Mouse (Mus musculus): Measurements from ENCODE around the gene Plekhh3. TPM values are rescaled to one million over a fixed set of nuclear protein-coding genes. Genes with fewer than 3 reads are reported as not detected.
"Not testable (repeated sequence)": the region's sequence is repeated elsewhere in the genome, so short reads cannot be mapped to it uniquely, and the experiment has no call there.

Gene Plekhh3
- total and polyA plus RNA-seq, 2 experiments from 2014 or later: 10.6 to 23.2 TPM

- ATAC-seq (ENCODE audit: insufficient read depth, low read depth) (no peak; the same call in 1 of the 2 replicates), DNase-seq (ENCODE audit: low spot score) (no peak)
- peaks cover 4% of the 10 kb centered on the region; the same call in 1 of the 2 replicates for H3K4me1 ChIP-seq (ENCODE audit: control insufficient read depth, insufficient read depth)
- 62% methylated on average over 49 of the region's 49 CpGs for WGBS
- no peaks in the 10 kb centered on the region for H3K27me3 ChIP-seq (ENCODE audit: control insufficient read depth, insufficient read depth, low read length)
- no peak overlapping the region for H3K4me2 ChIP-seq (ENCODE audit: low read depth, low read length)
- no peak overlapping the region for H3K9ac ChIP-seq (replicated peaks; ENCODE audit: low read depth, low read length)
- TF ChIP-seq CTCF (IDR thresholded peaks at IDR 0.05; ENCODE audit: low read depth) (no peak), EP300 (IDR thresholded peaks at IDR 0.05; ENCODE audit: low read depth) (no peak)
- peaks cover 70% of the 10 kb centered on the region for H3K36me3 ChIP-seq (replicated peaks; ENCODE audit: control insufficient read depth, insufficient read depth, low read length)
- H3K9me3 ChIP-seq (replicated peaks; ENCODE audit: control insufficient read depth, low read length): no peaks in the 10 kb centered on the region
- H3K27ac ChIP-seq (ENCODE audit: low read depth): no peak overlapping the region
- no peak overlapping the region for H3K4me3 ChIP-seq (ENCODE audit: low read depth, low read length)
Observed at GRCm38 (mm10) chr11:101163476-101164350, 7.4 kb downstream of the Plekhh3 start.

GRCm38 (mm10) chr11:101162772-101163171, 8.4 kb downstream of the Plekhh3 start:
- H3K27ac ChIP-seq (ENCODE audit: low read depth): no peak overlapping the region
- H3K4me3 ChIP-seq (ENCODE audit: low read depth, low read length): no peak overlapping the region
- H3K9me3 ChIP-seq (replicated peaks; ENCODE audit: control insufficient read depth, low read length): no peaks in the 10 kb centered on the region
- no peaks in the 10 kb centered on the region for H3K4me1 ChIP-seq (ENCODE audit: control insufficient read depth, insufficient read depth)
- peaks cover 66% of the 10 kb centered on the region for H3K36me3 ChIP-seq (replicated peaks; ENCODE audit: control insufficient read depth, insufficient read depth, low read length)
- 73% methylated on average over 5 of the region's 5 CpGs for WGBS
- H3K4me2 ChIP-seq (ENCODE audit: low read depth, low read length): no peak overlapping the region
- DNase-seq (ENCODE audit: low spot score) (no peak), ATAC-seq (ENCODE audit: insufficient read depth, low read depth) (no peak)
- no peaks in the 10 kb centered on the region for H3K27me3 ChIP-seq (ENCODE audit: control insufficient read depth, insufficient read depth, low read length)
- TF ChIP-seq CTCF (IDR thresholded peaks at IDR 0.05; ENCODE audit: low read depth) (no peak), EP300 (IDR thresholded peaks at IDR 0.05; ENCODE audit: low read depth) (no peak)
- no peak overlapping the region for H3K9ac ChIP-seq (replicated peaks; ENCODE audit: low read depth, low read length)

- Histone ChIP-seq H3K4me2 (ENCODE audit: low read depth, low read length) (no peak overlapping the region), H3K9me3 (replicated peaks; ENCODE audit: control insufficient read depth, low read length) (no peaks in the 10 kb centered on the region), H3K36me3 (replicated peaks; ENCODE audit: control insufficient read depth, insufficient read depth, low read length) (peaks cover 61% of the 10 kb centered on the region), H3K4me3 (ENCODE audit: low read depth, low read length) (no peak overlapping the region), H3K4me1 (ENCODE audit: control insufficient read depth, insufficient read depth) (no peaks in the 10 kb centered on the region), H3K27ac (ENCODE audit: low read depth) (no peak overlapping the region), H3K27me3 (ENCODE audit: control insufficient read depth, insufficient read depth, low read length) (no peaks in the 10 kb centered on the region), H3K9ac (replicated peaks; ENCODE audit: low read depth, low read length) (no peak overlapping the region)
- WGBS: 67% methylated on average over 5 of the region's 5 CpGs
- no peak for TF ChIP-seq EP300 (IDR thresholded peaks at IDR 0.05; ENCODE audit: low read depth)
- no peak for TF ChIP-seq CTCF (IDR thresholded peaks at IDR 0.05; ENCODE audit: low read depth)
- DNase-seq (ENCODE audit: low spot score) (no peak), ATAC-seq (ENCODE audit: insufficient read depth, low read depth) (no peak)
Observed at GRCm38 (mm10) chr11:101162301-101162700, 8.8 kb downstream of the Plekhh3 start.

GRCm38 (mm10) chr11:101161551-101161950, 9.6 kb downstream of the Plekhh3 start:
- H3K27ac ChIP-seq (ENCODE audit: low read depth): no peak overlapping the region
- WGBS: 89% methylated on average over 15 of the region's 15 CpGs
- H3K4me3 ChIP-seq (ENCODE audit: low read depth, low read length): no peak overlapping the region
- DNase-seq (ENCODE audit: low spot score) (no peak), ATAC-seq (ENCODE audit: insufficient read depth, low read depth) (no peak)
- no peaks in the 10 kb centered on the region for H3K9me3 ChIP-seq (replicated peaks; ENCODE audit: control insufficient read depth, low read length)
- TF ChIP-seq CTCF (IDR thresholded peaks at IDR 0.05; ENCODE audit: low read depth) (no peak), EP300 (IDR thresholded peaks at IDR 0.05; ENCODE audit: low read depth) (no peak)
- peaks cover 55% of the 10 kb centered on the region for H3K36me3 ChIP-seq (replicated peaks; ENCODE audit: control insufficient read depth, insufficient read depth, low read length)
- H3K27me3 ChIP-seq (ENCODE audit: control insufficient read depth, insufficient read depth, low read length): no peaks in the 10 kb centered on the region
- no peak overlapping the region for H3K9ac ChIP-seq (replicated peaks; ENCODE audit: low read depth, low read length)
- no peaks in the 10 kb centered on the region for H3K4me1 ChIP-seq (ENCODE audit: control insufficient read depth, insufficient read depth)
- no peak overlapping the region for H3K4me2 ChIP-seq (ENCODE audit: low read depth, low read length)

- 78% methylated on average over 6 of the region's 8 CpGs for WGBS
- not testable (repeated sequence) for ATAC-seq (ENCODE audit: insufficient read depth, low read depth); H3K9me3 ChIP-seq (replicated peaks; ENCODE audit: control insufficient read depth, low read length); H3K27ac ChIP-seq (ENCODE audit: low read depth); H3K9ac ChIP-seq (replicated peaks; ENCODE audit: low read depth, low read length); H3K4me1 ChIP-seq (ENCODE audit: control insufficient read depth, insufficient read depth); DNase-seq (ENCODE audit: low spot score); H3K4me2 ChIP-seq (ENCODE audit: low read depth, low read length); H3K4me3 ChIP-seq (ENCODE audit: low read depth, low read length); H3K27me3 ChIP-seq (ENCODE audit: control insufficient read depth, insufficient read depth, low read length)
- peaks cover 50% of the 10 kb centered on the region for H3K36me3 ChIP-seq (replicated peaks; ENCODE audit: control insufficient read depth, insufficient read depth, low read length)
Observed at GRCm38 (mm10) chr11:101160981-101161505, 10.1 kb downstream of the Plekhh3 start.

GRCm38 (mm10) chr11:101160151-101160550, 11.0 kb downstream of the Plekhh3 start:
- not testable (repeated sequence) for DNase-seq (ENCODE audit: low spot score); ATAC-seq (ENCODE audit: insufficient read depth, low read depth)

More at GRCm38 (mm10) chr11:101160151-101160550, 11.0 kb downstream of the Plekhh3 start:
- not testable (repeated sequence) for H3K4me1 ChIP-seq (ENCODE audit: control insufficient read depth, insufficient read depth); H3K4me2 ChIP-seq (ENCODE audit: low read depth, low read length); H3K27me3 ChIP-seq (ENCODE audit: control insufficient read depth, insufficient read depth, low read length); H3K9me3 ChIP-seq (replicated peaks; ENCODE audit: control insufficient read depth, low read length); H3K9ac ChIP-seq (replicated peaks; ENCODE audit: low read depth, low read length); H3K27ac ChIP-seq (ENCODE audit: low read depth); H3K4me3 ChIP-seq (ENCODE audit: low read depth, low read length)
- peaks cover 41% of the 10 kb centered on the region for H3K36me3 ChIP-seq (replicated peaks; ENCODE audit: control insufficient read depth, insufficient read depth, low read length)
- 69% methylated on average over 8 of the region's 10 CpGs for WGBS
